Comparison of ENCODE assay signal across 30 mouse cellular contexts in the genomic region with DNA sequence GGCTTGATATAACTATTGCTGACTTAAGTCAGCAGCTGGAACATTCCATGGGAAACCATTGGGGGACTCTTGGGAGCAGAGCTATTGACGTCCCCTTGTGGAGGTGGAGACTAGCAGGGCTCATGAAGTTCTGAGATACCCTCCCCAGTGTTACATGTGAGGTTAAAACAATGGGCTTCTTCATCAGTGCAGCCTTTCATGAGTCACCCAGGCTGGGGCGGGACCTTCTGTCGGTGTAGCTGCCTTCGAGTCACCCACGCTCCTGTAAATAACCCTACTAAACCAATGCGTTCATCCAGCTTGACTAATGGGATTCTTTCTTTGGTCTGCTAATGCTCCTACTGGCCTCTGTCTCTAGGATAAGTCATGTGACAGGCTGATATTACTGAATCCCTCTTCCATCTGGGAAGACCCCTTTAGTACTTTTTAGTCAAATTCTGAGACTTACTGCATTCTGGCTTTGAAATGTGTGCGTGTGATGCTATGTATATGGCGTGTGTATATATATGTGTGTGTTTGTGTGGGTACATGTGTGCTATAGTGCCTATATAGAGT. TPM values are rescaled to one million over a fixed set of nuclear protein-coding genes. Genes with fewer than 3 reads are reported as not detected.
A peak's percentile ranks its signal among the peaks of the same experiment; 100 is the strongest.
DNase-seq lines count a peak whose midpoint lies in the region; ATAC-seq and TF ChIP-seq lines count a peak whose summit lies in the region.
"Had no signal": no experiment of that assay in that cellular context is flagged by ENCODE, and none has a peak within 500 bp of the region (broad histone marks: within the 10 kb centered on the region; RNA-seq: fewer than 3 reads in every experiment).

No protein-coding gene starts in this region.

- no peak overlapping the region for H3K4me3 ChIP-seq in kidney, embryonic 16.5 days (ENCODE audit: low read length)
- H3K4me3 ChIP-seq in kidney, adult 2 months (ENCODE audit: insufficient read depth, low read depth, low read length), result no peak overlapping the region
- no peak overlapping the region for H3K4me3 ChIP-seq in myocyte
- H3K4me3 ChIP-seq: embryonic facial prominence, embryonic 10.5 days; embryonic facial prominence, embryonic 15.5 days; gastrocnemius, adult 2 months; heart, embryonic 15.5 days; left cerebral cortex, adult 2 months; limb, embryonic 13.5 days; lung, embryonic 15.5 days; megakaryocyte, embryonic 14.5 days; midbrain, embryonic 13.5 days had no signal

- no peaks in the 10 kb centered on the region for H3K4me1 ChIP-seq in kidney, embryonic 16.5 days (ENCODE audit: insufficient read depth, low read length)
- H3K4me1 ChIP-seq in kidney, adult 2 months (ENCODE audit: control insufficient read depth, insufficient read depth, low read length), result no peaks in the 10 kb centered on the region
- H3K4me1 ChIP-seq: heart, embryonic 15.5 days; megakaryocyte, embryonic 14.5 days had no signal

- peak; percentile 64 for DNase-seq in adrenal gland, adult 2 months
- no peak for DNase-seq in adrenal gland, postnatal 10 days
- DNase-seq in kidney, adult 2 months, result no peak
- peak; percentile 21 for DNase-seq in telencephalon, adult 2 months (ENCODE audit: low read depth, low spot score)
- no peak for DNase-seq in layer of hippocampus, adult 9-11 months
- DNase-seq: adrenal gland, postnatal 14 days; cerebellum, adult 2 months; cerebellum, postnatal 25 days; gastrocnemius, adult 2 months; heart, postnatal 36 days; kidney, postnatal 25 days; lung, postnatal 36 days; right cerebral cortex, postnatal 4 days; thymus, postnatal 14 days had no signal

- no peak overlapping the region for H3K27ac ChIP-seq in kidney, embryonic 16.5 days (ENCODE audit: low read length)
- H3K27ac ChIP-seq in kidney, adult 2 months (ENCODE audit: insufficient read depth, low read depth, low read length), result no peak overlapping the region
- H3K27ac ChIP-seq: embryonic facial prominence, embryonic 10.5 days; embryonic facial prominence, embryonic 15.5 days; gastrocnemius, adult 2 months; heart, embryonic 15.5 days; hindbrain, embryonic 14.5 days; left cerebral cortex, adult 2 months; limb, embryonic 13.5 days; lung, embryonic 15.5 days; midbrain, embryonic 13.5 days had no signal

- H3K36me3 ChIP-seq in kidney, embryonic 16.5 days (ENCODE audit: insufficient read depth, low read length), result no peaks in the 10 kb centered on the region
- H3K36me3 ChIP-seq in kidney, adult 2 months (ENCODE audit: control insufficient read depth, insufficient read depth, low read length), result no peaks in the 10 kb centered on the region
- no peaks in the 10 kb centered on the region for H3K36me3 ChIP-seq in myocyte (ENCODE audit: control insufficient read depth, insufficient read depth)
- H3K36me3 ChIP-seq: embryonic facial prominence, embryonic 10.5 days; embryonic facial prominence, embryonic 15.5 days; heart, embryonic 15.5 days; limb, embryonic 13.5 days; lung, embryonic 15.5 days; midbrain, embryonic 13.5 days had no signal

- H3K79me2 ChIP-seq in myocyte (ENCODE audit: control insufficient read depth, insufficient read depth), result no peaks in the 10 kb centered on the region

- no peak for TF ChIP-seq CTCF in kidney, adult 2 months (conservative IDR thresholded peaks at IDR 0.05; ENCODE audit: insufficient read depth, insufficient read length, low read depth, low read length)

- no peak for TF ChIP-seq POLR2A in kidney, adult 2 months (IDR thresholded peaks at IDR 0.05; ENCODE audit: low read depth, low read length)
- TF ChIP-seq POLR2A in myocyte (IDR thresholded peaks at IDR 0.05; ENCODE audit: insufficient read length, low read depth), result no peak

- H3K9ac ChIP-seq in kidney, embryonic 16.5 days (replicated peaks; ENCODE audit: low read length), result no peak overlapping the region
- H3K9ac ChIP-seq: embryonic facial prominence, embryonic 15.5 days; heart, embryonic 15.5 days; hindbrain, embryonic 14.5 days; limb, embryonic 13.5 days; lung, embryonic 15.5 days; midbrain, embryonic 13.5 days had no signal

- H3K4me2 ChIP-seq in kidney, embryonic 16.5 days (replicated peaks; ENCODE audit: low read depth, low read length), result no peak overlapping the region
- peak overlapping the region; percentile 53 for H3K4me2 ChIP-seq in myocyte (ENCODE audit: low read depth)
- H3K4me2 ChIP-seq: embryonic facial prominence, embryonic 15.5 days; heart, embryonic 15.5 days; hindbrain, embryonic 14.5 days; limb, embryonic 13.5 days; liver, embryonic 11.5 days; lung, embryonic 15.5 days; midbrain, embryonic 13.5 days had no signal

- peak; percentile 23; the same call in 1 of the 2 replicates for ATAC-seq in kidney, embryonic 16.5 days (ENCODE audit: low FRiP score, low TSS enrichment)
- no peak for ATAC-seq in erythroblast, adult 5-6 weeks (replicated peaks; ENCODE audit: low FRiP score, poor library complexity, severe bottlenecking)
- ATAC-seq: CD4-positive, CD25-positive, alpha-beta regulatory T cell, adult 4 months; forebrain, embryonic 16.5 days; intestine, postnatal 0 days; midbrain, embryonic 13.5 days had no signal

- no peaks in the 10 kb centered on the region for H3K9me3 ChIP-seq in kidney, embryonic 16.5 days (ENCODE audit: low read length)
- H3K9me3 ChIP-seq: embryonic facial prominence, embryonic 10.5 days; embryonic facial prominence, embryonic 15.5 days; heart, embryonic 15.5 days; limb, embryonic 13.5 days; lung, embryonic 15.5 days had no signal

- no peak overlapping the region for H3ac ChIP-seq in myocyte (ENCODE audit: control insufficient read depth, insufficient read length)

- 67% methylated on average over 8 of the region's 8 CpGs for WGBS in kidney, embryonic 16.5 days
- WGBS in kidney, adult 2 months, result 72% methylated on average over 8 of the region's 8 CpGs

- no peaks in the 10 kb centered on the region for H3K27me3 ChIP-seq in kidney, embryonic 16.5 days (ENCODE audit: insufficient read depth, low read length)
- no peaks in the 10 kb centered on the region for H3K27me3 ChIP-seq in kidney, adult 2 months (replicated peaks; ENCODE audit: control insufficient read depth, insufficient read depth, low read length)
- H3K27me3 ChIP-seq in myocyte (ENCODE audit: control insufficient read depth, insufficient read depth, insufficient read length), result no peaks in the 10 kb centered on the region
- H3K27me3 ChIP-seq: embryonic facial prominence, embryonic 15.5 days; heart, embryonic 15.5 days; lung, embryonic 15.5 days; midbrain, embryonic 13.5 days had no signal

TF ChIP-seq in myocyte, 11 proteins besides CTCF, POLR2A, EP300 and RAD21:
- TF ChIP-seq REST (IDR thresholded peaks at IDR 0.05; ENCODE audit: insufficient read depth, insufficient read length) (no peak), SRF (IDR thresholded peaks at IDR 0.05; ENCODE audit: control insufficient read depth, insufficient read length, low read depth) (no peak), MYOD1 (IDR thresholded peaks at IDR 0.05; ENCODE audit: control insufficient read depth in 1 of 3, insufficient read length in 2 of 3, low read depth in 2 of 3) (no peak), TCF12 (IDR thresholded peaks at IDR 0.05; ENCODE audit: insufficient read depth, poor library complexity, severe bottlenecking) (no peak), CEBPB (IDR thresholded peaks at IDR 0.05; ENCODE audit: insufficient read depth, poor library complexity, severe bottlenecking) (no peak), MYOG (IDR thresholded peaks at IDR 0.05; ENCODE audit: control insufficient read depth in 1 of 3, insufficient read depth in 1 of 3, insufficient read length in 2 of 3, low read depth in 2 of 3) (no peak), USF1 (IDR thresholded peaks at IDR 0.05; ENCODE audit: low read depth) (peak; percentile 56)
TF ChIP-seq in myocyte: peak in this region for 1.

RNA-seq across cellular contexts. Expression of a gene that starts 53.0 kb away (rescaled TPM):
- total RNA-seq in adrenal gland, adult 2 months (2021), result 10 to 100 TPM; 34.6 to 70.0 TPM
- polyA plus RNA-seq in adrenal gland, adult 2 months (2012; rRNA removed), result 5.7 and 8.0 TPM in 2 replicates
- 10 to 100 TPM; 50.7 to 54.5 TPM for total RNA-seq in adrenal gland, postnatal 10 days (2021)
- 95.7 and 113 TPM in 2 replicates for polyA plus RNA-seq in kidney, embryonic 16.5 days (2015; fragmentation: Nextera tagmentation; extraction: Ambion mirVana)
- 10.0 and 11.8 TPM in 2 replicates for polyA plus RNA-seq in kidney, adult 2 months (2012; rRNA removed)
- 13.0 TPM for polyA plus RNA-seq in myocyte (2012; fragmentation: generic; extraction: Trizol)
- total RNA-seq in erythroblast, adult 5-6 weeks (2015; ENCODE audit: low replicate concordance), result 5.2 and 9.0 TPM in 2 replicates
- total RNA-seq in erythroblast, adult 5-6 weeks (2017; ENCODE audit: low replicate concordance), result 7.2 and 7.4 TPM in 2 replicates

RNA-seq across cellular contexts. Expression of a gene that starts 53.5 kb away (rescaled TPM):
- total RNA-seq in adrenal gland, adult 2 months (2021), result 10 to 100 TPM; 14.7 to 44.3 TPM
- 13.5 and 14.8 TPM in 2 replicates for polyA plus RNA-seq in adrenal gland, adult 2 months (2012; rRNA removed)
- total RNA-seq in adrenal gland, postnatal 10 days (2021), result 10 to 100 TPM in 1 of 2 experiments, 1 to 10 TPM in 1; 9.1 to 11.9 TPM
- 3.0 and 3.1 TPM in 2 replicates for polyA plus RNA-seq in kidney, embryonic 16.5 days (2015; fragmentation: Nextera tagmentation; extraction: Ambion mirVana)
- 1.6 and 2.0 TPM in 2 replicates for polyA plus RNA-seq in kidney, adult 2 months (2012; rRNA removed)
- 0.84 TPM for polyA plus RNA-seq in myocyte (2012; fragmentation: generic; extraction: Trizol)
- total RNA-seq in erythroblast, adult 5-6 weeks (2015; ENCODE audit: low replicate concordance), result not detected in 2 replicates
- total RNA-seq in erythroblast, adult 5-6 weeks (2017; ENCODE audit: low replicate concordance), result not detected in 2 replicates

Comparison
In these comparisons a context has a peak if more than half of its experiments do, and no peak if none do; other contexts are left out.
1. DNase-seq: peak in adrenal gland, adult 2 months (single experiment) and telencephalon, adult 2 months (single experiment); none in adrenal gland, postnatal 10 days (single experiment), kidney, adult 2 months (single experiment) and layer of hippocampus, adult 9-11 months (single experiment).